Mouse (Mus musculus) ES-Bruce4 (cell line): ENCODE measurements at regions not wholly inside any gene's neighbourhood (a gene's known extent, or its start where the extent isn't known, plus 50 kb on each side); places are given as distances from the start of the nearest gene placed in this dataset.
"Not testable (repeated sequence)": the region's sequence is repeated elsewhere in the genome, so short reads cannot be mapped to it uniquely, and the experiment has no call there.

Experiments used
- H3K27ac ChIP-seq: 2 replicates; pipeline ENCODE4 v1.5.1; 2012; ENCODE audit warnings: low read length, inconsistent platforms; ENCODE audit not compliant: insufficient read depth
- H3K27me3 ChIP-seq: 2 replicates; pipeline ENCODE4 v1.6.1; 2012; ENCODE audit warnings: mild to moderate bottlenecking, low read length, inconsistent platforms; ENCODE audit not compliant: control insufficient read depth, poor library complexity, insufficient read depth, severe bottlenecking
- H3K36me3 ChIP-seq: 2 replicates; pipeline ENCODE4 v1.6.1; 2012; ENCODE audit warnings: inconsistent platforms, mild to moderate bottlenecking, low read length, moderate library complexity; ENCODE audit not compliant: control insufficient read depth, poor library complexity, insufficient read depth, severe bottlenecking
- H3K4me1 ChIP-seq: one replicate; pipeline ENCODE4 v1.8.1; 2011; ENCODE audit warnings: low read length; ENCODE audit not compliant: control insufficient read depth, insufficient read depth
- H3K4me3 ChIP-seq: 2 replicates; pipeline ENCODE4 v1.5.1; 2011; ENCODE audit warnings: low read depth, mild to moderate bottlenecking, low read length
- H3K9ac ChIP-seq: 2 replicates; pipeline ENCODE4 v1.6.1; 2012; ENCODE audit warnings: low read depth, mild to moderate bottlenecking, inconsistent platforms; ENCODE audit not compliant: poor library complexity, severe bottlenecking
- H3K9me3 ChIP-seq: replicated peaks from 2 replicates; pipeline ENCODE4 v1.6.1; 2012; ENCODE audit warnings: mild to moderate bottlenecking, low read length, inconsistent platforms; ENCODE audit not compliant: control insufficient read depth, poor library complexity, insufficient read depth, severe bottlenecking
- CTCF ChIP-seq: IDR thresholded peaks from one replicate; pipeline ENCODE4 v1.8.1; 2011; ENCODE audit warnings: low read depth, low read length
- EP300 ChIP-seq: IDR thresholded peaks from 2 replicates; pipeline ENCODE4 v1.6.1; 2011; ENCODE audit warnings: low read depth, low read length; ENCODE audit not compliant: insufficient read depth
- POLR2A ChIP-seq: IDR thresholded peaks from one replicate; pipeline ENCODE4 v1.8.1; 2011; ENCODE audit warnings: low read length; ENCODE audit not compliant: insufficient read depth

DNA sequence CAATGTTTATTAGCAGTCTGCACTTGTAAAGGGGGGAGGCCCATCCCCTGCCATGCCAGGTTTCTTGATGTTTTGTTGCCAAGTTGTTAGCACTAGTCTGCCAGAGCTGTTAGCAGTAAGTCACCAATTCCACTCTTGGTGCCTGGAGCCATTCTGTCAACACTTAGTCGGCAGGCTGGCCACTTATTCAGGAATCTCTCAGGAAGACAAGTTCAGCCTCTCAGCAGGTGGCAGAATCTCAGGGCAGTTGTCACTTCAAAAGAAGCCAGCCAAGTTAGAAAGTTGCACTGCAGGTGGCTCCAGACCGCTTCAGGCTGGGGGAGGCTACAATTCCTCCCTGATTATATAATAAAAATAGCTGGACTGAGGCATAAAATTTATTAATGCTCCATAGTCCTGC, 424.2 kb downstream of the Cdh10 start:
- H3K27ac ChIP-seq, H3K9me3 ChIP-seq, H3K4me1 ChIP-seq, H3K36me3 ChIP-seq, H3K9ac ChIP-seq, H3K27me3 ChIP-seq, H3K4me3 ChIP-seq: not testable (repeated sequence)

DNA sequence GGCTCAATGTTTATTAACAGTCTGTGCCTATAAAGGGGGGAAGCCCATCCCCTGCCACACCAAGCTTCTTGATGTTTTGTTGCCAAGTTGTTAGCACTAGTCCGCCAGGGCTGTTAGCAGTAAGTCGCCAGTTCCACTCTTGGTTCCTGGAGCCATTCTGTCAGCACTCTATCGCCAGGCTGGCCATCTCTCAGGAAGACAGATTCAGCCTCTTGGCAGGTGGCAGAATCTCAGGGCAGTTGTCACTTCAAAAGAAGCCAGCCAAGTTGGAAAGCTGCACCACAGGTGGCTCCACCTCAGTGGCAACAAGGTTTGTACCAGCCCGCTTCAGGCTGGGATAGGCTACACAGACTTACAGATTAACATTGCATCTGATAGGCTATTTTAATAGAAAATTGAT, 428.7 kb downstream of the Cdh10 start:
- no peaks in the 10 kb centered on the region for H3K4me1 ChIP-seq
- H3K36me3 ChIP-seq = no peaks in the 10 kb centered on the region
- H3K27me3 ChIP-seq = no peaks in the 10 kb centered on the region
- TF ChIP-seq EP300 = no peak
- no peak for TF ChIP-seq POLR2A
- no peak for TF ChIP-seq CTCF
- H3K4me3 ChIP-seq = no peak overlapping the region
- H3K9ac ChIP-seq = no peak overlapping the region
- peaks cover 8% of the 10 kb centered on the region for H3K9me3 ChIP-seq
- H3K27ac ChIP-seq = no peak overlapping the region

DNA sequence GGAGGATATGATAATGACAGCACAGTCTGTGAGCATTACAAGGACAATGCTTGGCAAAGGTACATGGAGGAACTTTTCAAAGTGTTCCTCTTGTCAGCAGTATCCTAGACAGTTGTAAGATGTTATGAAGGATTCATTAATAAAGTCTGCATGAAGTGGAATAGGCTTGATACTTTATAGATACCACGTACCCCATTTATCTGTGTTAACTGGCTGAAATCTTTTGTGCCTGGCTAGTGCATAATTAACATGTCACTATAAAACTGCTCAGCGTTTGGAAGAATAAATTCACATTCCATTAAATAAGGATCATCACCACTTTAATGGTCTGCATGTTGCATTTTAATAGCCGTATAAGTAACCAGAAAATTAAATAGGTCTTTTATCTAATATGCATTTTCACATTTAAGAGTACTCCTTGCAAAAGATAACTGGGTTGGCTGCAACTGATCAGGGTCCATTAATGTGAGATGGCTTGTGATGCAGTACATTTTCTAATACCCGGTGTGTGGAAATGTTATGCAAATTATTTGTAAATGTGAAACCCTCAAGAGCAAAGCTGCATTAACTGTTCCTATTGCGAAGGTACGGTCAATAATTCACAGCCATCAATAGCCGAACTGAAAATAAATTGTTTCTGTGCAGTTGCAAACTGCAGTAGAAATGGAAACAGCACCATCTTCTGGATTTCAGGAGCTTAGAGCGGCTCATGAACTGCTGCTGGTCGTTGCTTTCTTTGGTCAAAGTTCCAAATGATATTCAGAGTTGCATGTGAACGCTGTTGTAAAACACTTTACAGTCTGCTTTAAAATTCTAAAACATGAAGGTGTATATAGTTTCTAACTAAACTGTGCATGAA, 457.4 kb downstream of the Cdh10 start:
- H3K9me3 ChIP-seq = no peaks in the 10 kb centered on the region
- TF ChIP-seq POLR2A (no peak), EP300 (no peak), CTCF (no peak)
- H3K4me3 ChIP-seq = no peak overlapping the region
- no peaks in the 10 kb centered on the region for H3K36me3 ChIP-seq
- no peaks in the 10 kb centered on the region for H3K27me3 ChIP-seq
- no peak overlapping the region for H3K9ac ChIP-seq
- H3K4me1 ChIP-seq = no peaks in the 10 kb centered on the region
- no peak overlapping the region for H3K27ac ChIP-seq

DNA sequence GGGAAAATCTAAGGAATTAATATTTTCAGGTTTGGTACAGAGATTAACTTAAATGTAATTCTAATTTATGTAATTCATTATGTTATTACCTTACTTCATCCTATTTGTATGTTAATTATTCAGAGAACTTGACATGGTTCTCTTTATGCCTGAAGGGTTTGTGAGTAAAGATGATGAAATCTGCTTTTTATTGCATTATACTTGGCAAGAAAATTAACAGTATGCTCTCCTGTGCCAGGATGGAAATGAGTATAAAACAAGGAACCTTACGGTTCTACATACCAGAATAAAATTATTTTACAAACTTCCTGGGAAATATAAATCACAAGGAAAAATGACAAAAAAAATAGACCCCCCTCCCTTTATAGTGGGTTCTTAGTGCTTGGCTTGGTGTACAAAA, 497.6 kb downstream of the Cdh10 start:
- Histone ChIP-seq H3K4me3 (no peak overlapping the region), H3K4me1 (no peaks in the 10 kb centered on the region), H3K36me3 (no peaks in the 10 kb centered on the region), H3K9me3 (no peaks in the 10 kb centered on the region), H3K9ac (no peak overlapping the region), H3K27me3 (no peaks in the 10 kb centered on the region), H3K27ac (no peak overlapping the region)
- TF ChIP-seq EP300 = no peak
- TF ChIP-seq POLR2A = no peak
- no peak for TF ChIP-seq CTCF

DNA sequence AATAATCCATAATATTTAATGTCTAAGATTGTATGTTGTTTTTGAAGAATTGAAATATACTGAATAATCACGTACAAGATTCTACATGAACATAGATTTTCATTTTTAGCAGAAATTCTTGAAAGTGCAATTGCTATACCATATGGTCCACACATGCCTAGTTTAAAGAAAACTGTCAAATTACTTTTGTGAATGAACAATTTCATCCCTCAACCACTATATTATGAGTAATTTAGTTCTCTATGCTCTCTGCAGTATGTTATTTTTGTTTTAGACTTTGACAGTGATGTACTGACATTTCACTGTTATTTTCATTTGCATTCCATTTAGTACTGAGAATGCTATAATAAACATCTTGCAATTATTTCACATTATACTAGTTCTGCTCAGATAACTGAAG, 537.6 kb downstream of the Cdh10 start:
- Histone ChIP-seq H3K27me3 (no peaks in the 10 kb centered on the region), H3K36me3 (no peaks in the 10 kb centered on the region), H3K4me1 (no peaks in the 10 kb centered on the region), H3K9ac (no peak overlapping the region), H3K27ac (no peak overlapping the region), H3K4me3 (no peak overlapping the region), H3K9me3 (no peaks in the 10 kb centered on the region)
- TF ChIP-seq POLR2A (no peak), CTCF (no peak), EP300 (no peak)

DNA sequence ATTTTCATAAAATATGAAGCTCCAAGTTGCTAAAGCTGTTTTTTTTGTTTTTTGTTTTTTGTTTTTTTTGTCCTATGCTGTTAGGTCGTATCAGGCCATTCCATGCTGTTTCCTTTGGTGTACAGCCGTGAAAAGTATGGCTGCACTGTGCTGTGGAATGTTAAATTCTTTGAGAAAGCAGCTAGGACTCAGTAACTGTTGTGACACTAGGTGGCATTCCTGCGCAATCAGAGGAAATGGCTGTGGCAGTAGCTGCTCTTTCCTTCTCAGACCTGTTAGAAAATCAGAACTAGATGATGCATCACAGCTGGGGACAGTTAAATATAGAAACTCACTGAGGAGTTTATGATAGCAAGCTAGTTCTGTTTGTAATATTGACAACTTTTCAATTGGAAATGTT, 541.9 kb downstream of the Cdh10 start:
- Histone ChIP-seq H3K27ac (no peak overlapping the region), H3K27me3 (no peaks in the 10 kb centered on the region), H3K4me1 (no peaks in the 10 kb centered on the region), H3K9ac (no peak overlapping the region), H3K36me3 (no peaks in the 10 kb centered on the region), H3K4me3 (no peak overlapping the region), H3K9me3 (no peaks in the 10 kb centered on the region)
- no peak for TF ChIP-seq EP300
- TF ChIP-seq CTCF = peak; percentile 11
